Mouse (Mus musculus): ENCODE results near the gene Tstd2. TPM values are rescaled to one million over a fixed set of nuclear protein-coding genes. Genes with fewer than 3 reads are reported as not detected.

Gene Tstd2
- polyA plus RNA-seq, 1 experiment from 2014 or later = 10.9 TPM

GRCm38 (mm10) chr4:46164027-46164426 lies 25.5 kb upstream of the Tstd2 start:
- no peaks in the 10 kb centered on the region for H3K4me1 ChIP-seq (replicated peaks)
- 66% methylated on average over 2 of the region's 2 CpGs for WGBS (ENCODE audit: insufficient replicate concordance)
- no peak overlapping the region for H3K4me3 ChIP-seq (replicated peaks)
- H3K36me3 ChIP-seq = peaks cover 89% of the 10 kb centered on the region
- no peak overlapping the region; the same call in 1 of the 2 replicates for H3K27ac ChIP-seq
- ATAC-seq (ENCODE audit: low read depth) = no peak
- no peaks in the 10 kb centered on the region for H3K9me3 ChIP-seq (replicated peaks)
- H3K27me3 ChIP-seq = no peaks in the 10 kb centered on the region
- DNase-seq = no peak
- no peak overlapping the region for H3K9ac ChIP-seq
- no peak overlapping the region for H3K4me2 ChIP-seq

DNA sequence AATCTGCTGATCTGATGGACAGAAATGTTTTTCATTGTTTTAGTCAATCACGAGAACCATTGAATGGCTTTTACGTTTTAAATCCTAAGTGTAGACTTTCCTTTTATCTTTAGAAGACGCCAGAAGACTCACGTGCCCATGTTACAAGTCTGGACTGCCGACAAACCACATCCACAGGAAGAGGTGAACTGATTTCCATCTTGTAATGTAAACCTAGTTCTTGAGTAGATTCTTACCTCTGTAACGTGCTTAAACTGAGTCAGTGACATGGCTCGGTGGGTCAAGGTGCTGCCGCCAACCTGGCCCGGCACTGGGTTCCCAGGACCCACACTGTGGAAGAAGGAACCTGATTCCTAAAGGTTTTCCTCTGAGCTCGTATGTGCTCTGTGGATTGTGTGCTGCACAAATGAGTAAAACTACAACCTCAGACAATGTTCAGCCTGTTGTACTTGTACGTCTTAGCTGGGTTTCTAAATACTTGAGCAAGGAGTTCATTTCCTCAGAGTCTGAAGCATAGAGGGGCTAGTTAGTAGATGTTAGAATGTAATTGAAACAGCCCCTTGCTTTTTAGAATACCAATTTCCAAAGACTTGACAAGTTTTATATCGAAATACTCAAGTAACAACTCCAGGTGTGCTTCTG lies 13.5 kb upstream of the Tstd2 start:
- DNase-seq (no peak), ATAC-seq (ENCODE audit: low read depth) (no peak)
- Histone ChIP-seq H3K36me3 (peaks cover 90% of the 10 kb centered on the region), H3K4me1 (replicated peaks) (peaks cover 5% of the 10 kb centered on the region; the same call in 1 of the 2 replicates), H3K9me3 (replicated peaks) (no peaks in the 10 kb centered on the region), H3K4me2 (no peak overlapping the region), H3K4me3 (replicated peaks) (no peak overlapping the region), H3K27ac (no peak overlapping the region), H3K27me3 (no peaks in the 10 kb centered on the region), H3K9ac (no peak overlapping the region)
- WGBS (ENCODE audit: insufficient replicate concordance) = 81% methylated on average over 12 of the region's 12 CpGs

GRCm38 (mm10) chr4:46146881-46147280 lies 8.4 kb upstream of the Tstd2 start:
- DNase-seq = no peak
- Histone ChIP-seq H3K4me2 (no peak overlapping the region), H3K9me3 (replicated peaks) (no peaks in the 10 kb centered on the region), H3K27ac (no peak overlapping the region), H3K4me3 (replicated peaks) (no peak overlapping the region), H3K9ac (no peak overlapping the region), H3K36me3 (peaks cover 54% of the 10 kb centered on the region), H3K4me1 (replicated peaks) (peaks cover 14% of the 10 kb centered on the region), H3K27me3 (no peaks in the 10 kb centered on the region)
- no peak for ATAC-seq (ENCODE audit: low read depth)
- WGBS (ENCODE audit: insufficient replicate concordance) = 81% methylated on average over 1 of the region's 1 CpGs

DNA sequence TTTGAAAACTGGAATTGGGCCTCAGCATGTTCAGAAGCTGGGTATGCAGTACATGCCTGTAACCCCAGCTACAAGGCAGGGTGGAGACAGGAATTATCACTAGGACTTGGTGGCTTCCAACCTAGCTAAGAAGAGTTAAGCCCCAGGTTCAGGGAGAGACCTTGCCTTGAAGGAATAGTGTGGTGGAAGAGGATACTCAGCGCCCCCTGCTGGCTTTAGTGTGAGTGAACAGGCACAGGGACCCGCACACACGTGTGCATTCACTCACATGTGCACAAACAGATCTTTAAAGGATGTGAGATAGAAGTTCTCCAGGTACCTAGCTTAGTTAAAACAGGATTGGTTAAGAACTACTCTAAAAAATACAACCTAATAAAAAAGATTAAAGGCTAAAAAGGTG lies 5.8 kb upstream of the Tstd2 start:
- no peak overlapping the region for H3K27ac ChIP-seq
- H3K4me3 ChIP-seq (replicated peaks) = no peak overlapping the region
- no peak overlapping the region for H3K9ac ChIP-seq
- DNase-seq (peak; percentile 21), ATAC-seq (ENCODE audit: low read depth) (no peak)
- peaks cover 37% of the 10 kb centered on the region for H3K4me1 ChIP-seq (replicated peaks)
- peaks cover 32% of the 10 kb centered on the region for H3K36me3 ChIP-seq
- H3K27me3 ChIP-seq = no peaks in the 10 kb centered on the region
- no peak overlapping the region for H3K4me2 ChIP-seq
- no peaks in the 10 kb centered on the region for H3K9me3 ChIP-seq (replicated peaks)
- 67% methylated on average over 3 of the region's 3 CpGs for WGBS (ENCODE audit: insufficient replicate concordance)

DNA sequence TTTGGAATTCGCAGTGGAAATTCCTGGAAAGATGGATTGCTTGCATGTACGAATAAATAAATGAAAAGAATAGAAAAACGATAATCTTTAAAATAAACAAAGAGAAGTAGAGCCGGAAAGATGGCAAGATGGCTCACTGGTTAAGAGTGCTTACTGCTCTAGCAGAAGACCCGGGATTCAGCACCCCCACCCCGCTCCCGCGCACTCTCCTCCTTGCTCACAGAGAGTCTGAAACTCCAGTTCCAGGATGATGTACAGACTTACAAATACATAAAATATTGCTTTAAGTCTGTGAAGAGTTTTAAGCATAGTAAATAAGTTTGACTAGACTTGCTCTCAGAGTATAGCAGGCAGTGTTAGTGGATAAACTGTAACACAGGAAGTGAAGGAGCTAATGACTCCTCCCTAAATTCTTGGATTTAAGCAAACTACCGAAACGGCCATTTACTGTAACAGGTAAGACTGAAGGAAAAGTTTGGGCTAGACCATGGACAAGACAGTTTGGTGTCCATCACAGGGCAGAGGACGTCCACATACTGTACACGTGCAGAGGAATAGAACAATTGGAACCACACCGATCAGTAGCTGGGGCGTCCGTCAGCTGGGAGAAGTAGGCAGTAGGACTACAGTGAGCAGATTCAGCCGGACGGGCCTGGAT lies 736 bp downstream of the Tstd2 start:
- Histone ChIP-seq H3K27ac (peak overlapping the region; percentile 92), H3K27me3 (no peaks in the 10 kb centered on the region), H3K4me1 (replicated peaks) (peaks cover 48% of the 10 kb centered on the region), H3K4me3 (replicated peaks) (peak overlapping the region; percentile 88), H3K9ac (peak overlapping the region; percentile 90), H3K36me3 (peaks cover 26% of the 10 kb centered on the region), H3K9me3 (replicated peaks) (no peaks in the 10 kb centered on the region), H3K4me2 (peak overlapping the region; percentile 92)
- DNase-seq (no peak), ATAC-seq (ENCODE audit: low read depth) (peak; percentile 57)
- 6% methylated on average over 17 of the region's 17 CpGs for WGBS (ENCODE audit: insufficient replicate concordance)

- Histone ChIP-seq H3K27ac (no peak overlapping the region), H3K9me3 (replicated peaks) (no peaks in the 10 kb centered on the region), H3K27me3 (no peaks in the 10 kb centered on the region), H3K4me3 (replicated peaks) (no peak overlapping the region), H3K4me1 (replicated peaks) (peaks cover 6% of the 10 kb centered on the region), H3K9ac (no peak overlapping the region), H3K4me2 (no peak overlapping the region), H3K36me3 (peaks cover 71% of the 10 kb centered on the region)
- WGBS (ENCODE audit: insufficient replicate concordance) = 84% methylated on average over 6 of the region's 6 CpGs
- ATAC-seq (ENCODE audit: low read depth) (no peak), DNase-seq (no peak)
Measured at GRCm38 (mm10) chr4:46131791-46132190, 6.7 kb downstream of the Tstd2 start.

GRCm38 (mm10) chr4:46130221-46130620 lies 8.3 kb downstream of the Tstd2 start:
- H3K9me3 ChIP-seq (replicated peaks) = no peaks in the 10 kb centered on the region
- H3K4me1 ChIP-seq (replicated peaks) = no peaks in the 10 kb centered on the region
- H3K4me2 ChIP-seq = no peak overlapping the region
- DNase-seq = peak; percentile 41
- H3K4me3 ChIP-seq (replicated peaks) = no peak overlapping the region
- H3K27me3 ChIP-seq = no peaks in the 10 kb centered on the region
- ATAC-seq (ENCODE audit: low read depth) = no peak
- WGBS (ENCODE audit: insufficient replicate concordance) = 56% methylated on average over 3 of the region's 3 CpGs
- H3K36me3 ChIP-seq = peaks cover 78% of the 10 kb centered on the region
- no peak overlapping the region for H3K9ac ChIP-seq
- no peak overlapping the region for H3K27ac ChIP-seq

GRCm38 (mm10) chr4:46129311-46130004 lies 9.0 kb downstream of the Tstd2 start:
- no peaks in the 10 kb centered on the region for H3K27me3 ChIP-seq
- WGBS (ENCODE audit: insufficient replicate concordance) = 72% methylated on average over 8 of the region's 8 CpGs
- DNase-seq = no peak
- H3K4me3 ChIP-seq (replicated peaks) = no peak overlapping the region
- H3K36me3 ChIP-seq = peaks cover 78% of the 10 kb centered on the region
- ATAC-seq (ENCODE audit: low read depth) = no peak
- H3K27ac ChIP-seq = no peak overlapping the region
- H3K4me1 ChIP-seq (replicated peaks) = no peaks in the 10 kb centered on the region
- H3K9ac ChIP-seq = no peak overlapping the region
- H3K9me3 ChIP-seq (replicated peaks) = no peaks in the 10 kb centered on the region
- no peak overlapping the region for H3K4me2 ChIP-seq

- Histone ChIP-seq H3K4me2 (no peak overlapping the region), H3K9me3 (replicated peaks) (no peaks in the 10 kb centered on the region), H3K27me3 (no peaks in the 10 kb centered on the region), H3K27ac (no peak overlapping the region), H3K4me3 (replicated peaks) (no peak overlapping the region), H3K9ac (no peak overlapping the region), H3K36me3 (peaks cover 84% of the 10 kb centered on the region), H3K4me1 (replicated peaks) (no peaks in the 10 kb centered on the region)
- WGBS (ENCODE audit: insufficient replicate concordance) = 43% methylated on average over 2 of the region's 2 CpGs
- DNase-seq (peak; percentile 42), ATAC-seq (ENCODE audit: low read depth) (no peak)
Measured at GRCm38 (mm10) chr4:46126541-46126940, 12.0 kb downstream of the Tstd2 start.

GRCm38 (mm10) chr4:46123358-46123757 lies 15.1 kb downstream of the Tstd2 start:
- no peak for ATAC-seq (ENCODE audit: low read depth)
- no peak for DNase-seq
- Histone ChIP-seq H3K4me2 (no peak overlapping the region), H3K27ac (no peak overlapping the region), H3K36me3 (peaks cover 87% of the 10 kb centered on the region), H3K4me3 (replicated peaks) (no peak overlapping the region), H3K27me3 (no peaks in the 10 kb centered on the region), H3K9ac (no peak overlapping the region), H3K9me3 (replicated peaks) (no peaks in the 10 kb centered on the region), H3K4me1 (replicated peaks) (no peaks in the 10 kb centered on the region)
- WGBS (ENCODE audit: insufficient replicate concordance) = 85% methylated on average over 6 of the region's 6 CpGs

GRCm38 (mm10) chr4:46120767-46121166 lies 17.7 kb downstream of the Tstd2 start:
- no peak overlapping the region for H3K27ac ChIP-seq
- DNase-seq = no peak
- no peaks in the 10 kb centered on the region for H3K4me1 ChIP-seq (replicated peaks)
- ATAC-seq (ENCODE audit: low read depth) = no peak
- no peaks in the 10 kb centered on the region for H3K9me3 ChIP-seq (replicated peaks)
- no peak overlapping the region for H3K4me3 ChIP-seq (replicated peaks)
- no peak overlapping the region for H3K9ac ChIP-seq
- peaks cover 96% of the 10 kb centered on the region for H3K36me3 ChIP-seq
- no peak overlapping the region for H3K4me2 ChIP-seq
- H3K27me3 ChIP-seq = no peaks in the 10 kb centered on the region
- WGBS (ENCODE audit: insufficient replicate concordance) = 65% methylated on average over 3 of the region's 3 CpGs

All from liver, embryonic 13.5 days (tissue).